8 mouse cellular contexts compared by ENCODE assay signal in genomic region chr16:94370173-94370914, GRCm38 (mm10). TPM values are rescaled to one million over a fixed set of nuclear protein-coding genes. Genes with fewer than 3 reads are reported as not detected.
A peak's percentile ranks its signal among the peaks of the same experiment; 100 is the strongest.
DNase-seq lines count a peak whose midpoint lies in the region; ATAC-seq lines count a peak whose summit lies in the region.

TSS of gene Ttc3 (plus strand) at chr16:94370618.

- H3K4me1 ChIP-seq in hindbrain, embryonic 16.5 days (ENCODE audit: control insufficient read depth, insufficient read depth, low read depth, low read length), result peaks cover 33% of the 10 kb centered on the region

- H3K27me3 ChIP-seq in hindbrain, embryonic 16.5 days (replicated peaks; ENCODE audit: control insufficient read depth, insufficient read depth, low read length), result no peaks in the 10 kb centered on the region

- under 1% methylated on average over 73 of the region's 79 CpGs for WGBS in hindbrain, embryonic 16.5 days
- WGBS in macrophage (ENCODE audit: missing documents), result 1% methylated on average over 79 of the region's 79 CpGs

- H3K9ac ChIP-seq in hindbrain, embryonic 16.5 days (ENCODE audit: low read depth, low read length), result peak within 1 kb of the TSS; percentile 100

- H3K4me3 ChIP-seq in hindbrain, embryonic 16.5 days (ENCODE audit: low read length), result peak within 1 kb of the TSS; percentile 89
- H3K4me3 ChIP-seq in macrophage (ENCODE audit: inconsistent target), result peak within 1 kb of the TSS; percentile 28

- peak within 1 kb of the TSS; percentile 100 for H3K27ac ChIP-seq in hindbrain, embryonic 16.5 days (ENCODE audit: low read depth, low read length)
- H3K27ac ChIP-seq in macrophage, result no peak within 1 kb of the TSS

- peaks cover 38% of the 10 kb centered on the region for H3K79me2 ChIP-seq in macrophage (ENCODE audit: inconsistent target)

- peak within 1 kb of the TSS; percentile 82 for H3K4me2 ChIP-seq in hindbrain, embryonic 16.5 days (ENCODE audit: low read length)

- peak; percentile 90 for DNase-seq in T-cell, adult 2 months (ENCODE audit: low spot score)
- peak; percentile 96 to 98 for DNase-seq in cerebellum, postnatal 36 days
- DNase-seq in gastrocnemius, adult 18-20 months (ENCODE audit: low spot score), result peak; percentile 88
- DNase-seq in left cerebral cortex, adult 18-20 months (ENCODE audit: low spot score in 2 of 2), result peak; percentile 93 to 96
- peak; percentile 95 for DNase-seq in right cerebral cortex, adult 18-20 months
- peak; percentile 83 for DNase-seq in urinary bladder, postnatal 10 days (ENCODE audit: low spot score)

- no peaks in the 10 kb centered on the region for H3K9me3 ChIP-seq in hindbrain, embryonic 16.5 days (ENCODE audit: control insufficient read depth, low read length)

- H3K36me3 ChIP-seq in hindbrain, embryonic 16.5 days (ENCODE audit: control insufficient read depth, insufficient read depth, low read length), result no peaks in the 10 kb centered on the region
- no peaks in the 10 kb centered on the region for H3K36me3 ChIP-seq in macrophage (ENCODE audit: inconsistent target)

- ATAC-seq in hindbrain, embryonic 16.5 days, result peak; percentile 81

RNA-seq across cellular contexts. Expression of gene Ttc3, which starts in this region (rescaled TPM):
- total RNA-seq in gastrocnemius, adult 18-20 months (2021), result 10 to 100 TPM; 59.4 to 61.8 TPM
- polyA plus RNA-seq in hindbrain, embryonic 16.5 days (2015; fragmentation: Nextera tagmentation; extraction: Ambion mirVana), result 889 and 920 TPM in 2 replicates
- 1,000 to 10,000 TPM in 1 of 2 experiments, 100 to 1,000 TPM in 1; 991 to 1,074 TPM for total RNA-seq in left cerebral cortex, adult 18-20 months (2021)
- 100 to 1,000 TPM in 6 of 26 experiments, 10 to 100 TPM in 20; 16.9 to 143 (median 52.5) TPM for total RNA-seq in macrophage (2018; cell fraction: chromatin; rRNA removed)
- 10 to 100 TPM; 16.1 to 31.8 (median 26.5) TPM for total RNA-seq in macrophage (2018; cell fraction: cytosol; rRNA removed)
- total RNA-seq in macrophage (2018; cell fraction: nucleus; rRNA removed), result 10 to 100 TPM; 15.0 to 83.1 (median 27.3) TPM
- polyA plus RNA-seq in macrophage (2018), result 13.1 to 38.2 TPM (median 20.7 TPM) in 3 replicates

Comparison
In these comparisons a context has a peak if more than half of its experiments do, and no peak if none do; other contexts are left out.
1. RNA of gene Ttc3 (total RNA-seq): 991 to 1,074 TPM in left cerebral cortex, adult 18-20 months; 59.4 to 61.8 TPM in gastrocnemius, adult 18-20 months; every median in the first group is over 10 times any median in the second.
2. RNA of gene Ttc3 (polyA plus RNA-seq): 889 to 920 TPM in hindbrain, embryonic 16.5 days; 13.1 to 38.2 TPM in macrophage; every median in the first group is over 10 times any median in the second.
3. Peak in every context shown above with its lines, with median percentiles within 50 percentile points of each other: DNase-seq.